Mouse (Mus musculus) C2C12 (cell line): Measurements from ENCODE around the gene Vcpkmt. TPM values are rescaled to one million over a fixed set of nuclear protein-coding genes. Genes with fewer than 3 reads are reported as not detected.
A peak's percentile ranks its signal among the peaks of the same experiment; 100 is the strongest.

ENCODE experiments used
- H3K27me3 ChIP-seq: one replicate; pipeline ENCODE4 v1.6.1; 2011; ENCODE audit not compliant: control insufficient read depth, insufficient read depth, insufficient read length
- H3K36me3 ChIP-seq: one replicate; pipeline ENCODE4 v1.6.1; 2011; ENCODE audit not compliant: control insufficient read depth, insufficient read depth
- H3K4me3 ChIP-seq: one replicate; pipeline ENCODE4 v1.5.1; 2011; ENCODE audit warnings: mild to moderate bottlenecking, control low read depth; ENCODE audit not compliant: poor library complexity, insufficient read depth, severe bottlenecking
- H3K79me2 ChIP-seq: one replicate; pipeline ENCODE4 v1.6.1; 2011; ENCODE audit not compliant: control insufficient read depth, insufficient read depth
- H3K79me3 ChIP-seq: one replicate; pipeline ENCODE4 v1.6.1; 2011; ENCODE audit warnings: low read depth, control low read depth
- H3ac ChIP-seq: one replicate; pipeline ENCODE3; 2011; ENCODE audit warnings: low read depth; ENCODE audit not compliant: control insufficient read depth, insufficient read length
- MYOD1 ChIP-seq: IDR thresholded peaks from one replicate; pipeline ENCODE4 v1.6.1; 2011; ENCODE audit warnings: low read depth; ENCODE audit not compliant: control insufficient read depth, insufficient read length
- USF1 ChIP-seq: IDR thresholded peaks from one replicate; pipeline ENCODE4 v1.6.1; 2011; ENCODE audit warnings: low read depth, mild to moderate bottlenecking, control low read depth, moderate library complexity
- microRNA-seq: library from miRNA; unstranded; fragments of <30 nt; microRNA quantifications from one replicate; pipeline ENCODE4, GENCODE M21; 2019; ENCODE audit warnings: borderline microRNAs expressed
- polyA plus RNA-seq: library from polyadenylated mRNA; unstranded; fragments of >200 nt; fragmentation: generic; extraction: Trizol; gene quantifications from one replicate; pipeline ENCODE4 v1.2.1, GENCODE M21; 2012; ENCODE audit warnings: missing spikeins

Vcpkmt gene
- polyA plus RNA-seq, 1 experiment, result 26.7 TPM

DNA sequence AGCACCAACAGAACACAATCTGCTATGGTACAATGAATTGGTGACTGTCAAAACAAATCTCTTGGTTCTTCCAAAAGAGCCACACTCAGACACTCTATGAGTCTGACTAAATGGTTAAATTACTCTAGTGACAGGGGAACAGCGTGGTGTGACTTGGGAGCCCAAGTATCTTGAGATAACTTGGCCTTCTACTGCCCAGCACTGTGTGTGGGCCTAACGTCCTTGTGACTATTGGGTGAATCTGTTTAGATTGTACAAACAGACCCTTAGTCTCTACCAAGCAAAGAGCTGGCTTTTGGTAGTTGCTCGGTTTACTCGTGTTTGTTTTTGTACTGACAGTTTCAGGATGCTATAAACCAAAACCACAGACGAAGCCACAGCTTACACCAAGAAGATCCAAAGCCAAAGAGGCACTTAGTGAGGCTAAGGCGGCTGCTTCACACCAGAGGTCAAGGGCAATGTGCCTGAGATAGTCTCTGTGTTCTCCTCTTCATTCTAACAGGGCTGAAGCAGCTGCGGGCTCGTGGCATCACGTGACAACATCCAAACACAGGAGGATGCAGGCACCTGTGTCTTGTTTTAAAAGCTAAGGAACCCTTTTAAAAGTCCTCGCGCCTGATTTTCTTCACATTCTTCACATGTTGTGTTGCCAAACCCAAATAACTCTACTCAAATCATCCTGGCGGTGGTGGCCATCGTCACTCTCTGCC lies 53.0 kb downstream of the Vcpkmt start:
- no peak overlapping the region for H3K4me3 ChIP-seq
- H3K79me2 ChIP-seq, result no peaks in the 10 kb centered on the region
- no peaks in the 10 kb centered on the region for H3K27me3 ChIP-seq
- TF ChIP-seq MYOD1, result no peak
- TF ChIP-seq USF1, result peak; percentile 59
- H3K79me3 ChIP-seq, result no peaks in the 10 kb centered on the region
- no peak overlapping the region for H3ac ChIP-seq
- H3K36me3 ChIP-seq, result no peaks in the 10 kb centered on the region

DNA sequence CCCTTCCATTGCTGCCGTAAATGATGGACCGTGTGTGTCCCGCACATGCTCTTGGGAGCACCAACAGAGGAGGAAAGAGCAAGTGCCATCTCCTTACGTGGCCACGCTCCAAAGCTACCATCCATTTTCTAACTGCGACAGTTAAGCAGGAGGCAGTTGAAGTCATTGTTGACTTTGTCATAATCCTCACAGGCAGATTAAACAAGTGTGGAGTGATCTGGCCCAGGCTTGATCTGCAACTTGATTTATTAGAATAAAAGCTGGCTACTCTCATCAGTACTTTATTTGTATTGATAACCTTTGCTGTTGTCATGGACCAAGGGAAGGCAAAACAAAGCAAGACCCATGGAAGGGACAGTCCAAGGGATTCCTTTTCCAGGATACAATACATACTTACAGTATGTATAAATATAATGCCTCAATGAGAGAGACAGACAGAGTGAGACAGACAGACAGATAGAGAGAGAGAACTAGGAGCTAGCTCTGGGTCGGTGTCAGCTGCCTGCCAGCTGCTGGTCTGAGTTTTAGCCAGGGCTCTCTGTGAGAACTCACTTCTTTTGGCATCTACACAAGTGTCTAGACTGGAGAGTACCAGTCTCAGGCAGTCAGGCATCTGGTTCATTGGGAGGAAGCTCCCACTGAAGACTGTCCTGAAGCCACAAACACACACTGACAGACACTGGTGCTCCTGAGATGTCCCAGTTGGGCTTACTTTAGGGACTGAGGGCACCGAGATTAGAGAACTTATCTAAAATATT lies 54.4 kb downstream of the Vcpkmt start:
- H3K36me3 ChIP-seq, result no peaks in the 10 kb centered on the region
- H3K27me3 ChIP-seq, result no peaks in the 10 kb centered on the region
- H3K79me3 ChIP-seq, result no peaks in the 10 kb centered on the region
- no peaks in the 10 kb centered on the region for H3K79me2 ChIP-seq
- TF ChIP-seq USF1, result no peak
- H3K4me3 ChIP-seq, result no peak overlapping the region
- no peak overlapping the region for H3ac ChIP-seq

Small RNA genes lying within 50 kb of the gene (microRNA-seq; reads per million reads assigned to microRNA genes)
- not detected for gene Gm23018

Other genes starting within 250 kb of the Vcpkmt start
- gene Nemf, start 225.9 kb downstream of the Vcpkmt start, polyA plus RNA-seq, result 6.4 TPM
- 87.3 TPM for gene Arf6, start 210.9 kb downstream of the Vcpkmt start, polyA plus RNA-seq
- 6.5 TPM for gene Gm9887, start 210.6 kb downstream of the Vcpkmt start, polyA plus RNA-seq
- 3.0 TPM for gene Sos2, start 98.8 kb upstream of the Vcpkmt start, polyA plus RNA-seq
- 3.8 TPM for gene L2hgdh, start 141.8 kb upstream of the Vcpkmt start, polyA plus RNA-seq
- gene Atp5s, start 141.9 kb upstream of the Vcpkmt start, polyA plus RNA-seq, result 2.6 TPM
- gene Cdkl1, start 208.2 kb upstream of the Vcpkmt start, polyA plus RNA-seq, result not detected